Mouse (Mus musculus) stomach, postnatal 0 days (tissue): ENCODE results near the gene Ropn1l. TPM values are rescaled to one million over a fixed set of nuclear protein-coding genes. Genes with fewer than 3 reads are reported as not detected.

ENCODE experiments used
- ATAC-seq: fragments of 200-750 bp; cut with Nextera tagmentation; 2 replicates; pipeline ENCODE4 v1.8.0; 2017; ENCODE audit not compliant: low FRiP score, low TSS enrichment
- DNase-seq: peaks from one replicate; pipeline ENCODE4 v3.0.0-alpha.2; 2016; ENCODE audit warnings: low spot score
- H3K27ac ChIP-seq: fragments of 300-500 bp; sonication (generic); replicated peaks from 2 replicates; pipeline ENCODE4 v1.5.1; 2014; ENCODE audit warnings: mild to moderate bottlenecking, control low read depth
- H3K27me3 ChIP-seq: fragments of 300-500 bp; sonication (generic); 2 replicates; pipeline ENCODE4 v1.6.1; 2014; ENCODE audit warnings: low read length; ENCODE audit not compliant: control insufficient read depth, insufficient read depth
- H3K36me3 ChIP-seq: fragments of 300-500 bp; sonication (generic); 2 replicates; pipeline ENCODE4 v1.6.1; 2014; ENCODE audit warnings: low read length, mixed read lengths; ENCODE audit not compliant: control insufficient read depth, insufficient read depth
- H3K4me1 ChIP-seq: fragments of 300-500 bp; sonication (generic); replicated peaks from 2 replicates; pipeline ENCODE4 v1.6.1; 2014; ENCODE audit warnings: antibody characterized with exemption; ENCODE audit not compliant: control insufficient read depth, insufficient read depth
- H3K4me2 ChIP-seq: fragments of 300-500 bp; sonication (generic); replicated peaks from 2 replicates; pipeline ENCODE4 v1.6.1; 2014; ENCODE audit warnings: low read depth, mild to moderate bottlenecking, control low read depth, moderate library complexity
- H3K4me3 ChIP-seq: fragments of 300-500 bp; sonication (generic); 2 replicates; pipeline ENCODE4 v1.5.1; 2014; ENCODE audit warnings: low read depth, low read length, control low read depth
- H3K9ac ChIP-seq: fragments of 300-500 bp; sonication (generic); 2 replicates; pipeline ENCODE4 v1.6.1; 2014; ENCODE audit warnings: mild to moderate bottlenecking, low read length, control low read depth, mixed read lengths
- H3K9me3 ChIP-seq: fragments of 300-500 bp; sonication (generic); 2 replicates; pipeline ENCODE4 v1.6.1; 2016; ENCODE audit warnings: low read length; ENCODE audit not compliant: control insufficient read depth
- CTCF ChIP-seq: IDR thresholded peaks from 2 replicates; pipeline ENCODE4 v1.5.1; 2016; ENCODE audit warnings: antibody characterized with exemption, low read depth, mild to moderate bottlenecking, moderate library complexity
- EP300 ChIP-seq: optimal IDR thresholded peaks from 2 replicates; pipeline ENCODE3; 2016; ENCODE audit warnings: antibody characterized with exemption
- WGBS: fragments of 180-500 bp; shearing (Covaris S2); extraction: QIAGEN DNeasy Blood & Tissue Kit; methylation state at CpG from one replicate; pipeline ENCODE4 v1.1.7; 2014; 5-methylcytosine and 5-hydroxymethylcytosine counted together
- polyA plus RNA-seq: library from polyadenylated mRNA; unstranded; fragments of >200 nt; fragmentation: Nextera tagmentation; extraction: Ambion mirVana; gene quantifications from 2 replicates; pipeline ENCODE4 v1.2.1, GENCODE M21; 2015

Gene Ropn1l
- polyA plus RNA-seq, 1 experiment from 2014 or later = 1.8 TPM

DNA sequence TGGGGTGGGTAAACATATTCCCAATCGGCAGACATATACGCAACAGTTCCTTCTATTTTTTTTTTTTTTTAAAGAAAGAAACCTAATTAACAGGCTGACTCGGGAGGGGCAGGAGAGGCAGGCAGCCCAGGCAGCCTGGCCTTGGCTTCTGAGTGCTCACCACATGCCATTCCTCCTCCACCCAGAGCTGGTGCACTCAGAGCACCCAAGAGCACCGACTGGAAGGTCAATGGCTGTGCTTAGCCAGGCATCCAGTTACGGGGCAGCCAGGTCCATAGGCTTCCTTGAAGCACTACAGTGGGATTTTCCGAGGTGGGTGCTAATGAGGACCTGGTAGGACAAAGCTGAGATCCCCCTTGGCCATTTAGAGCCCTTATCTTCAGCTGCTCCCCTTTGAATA is 11.5 kb downstream of the Ropn1l start:
- ATAC-seq (no peak), DNase-seq (no peak)
- H3K4me1 ChIP-seq = no peaks in the 10 kb centered on the region
- no peak overlapping the region for H3K9ac ChIP-seq
- H3K36me3 ChIP-seq = no peaks in the 10 kb centered on the region
- H3K4me2 ChIP-seq = no peak overlapping the region
- WGBS = 56% methylated on average over 6 of the region's 6 CpGs
- no peak for TF ChIP-seq EP300
- TF ChIP-seq CTCF = no peak
- no peak overlapping the region for H3K27ac ChIP-seq
- H3K27me3 ChIP-seq = no peaks in the 10 kb centered on the region
- H3K4me3 ChIP-seq = no peak overlapping the region
- H3K9me3 ChIP-seq = no peaks in the 10 kb centered on the region

DNA sequence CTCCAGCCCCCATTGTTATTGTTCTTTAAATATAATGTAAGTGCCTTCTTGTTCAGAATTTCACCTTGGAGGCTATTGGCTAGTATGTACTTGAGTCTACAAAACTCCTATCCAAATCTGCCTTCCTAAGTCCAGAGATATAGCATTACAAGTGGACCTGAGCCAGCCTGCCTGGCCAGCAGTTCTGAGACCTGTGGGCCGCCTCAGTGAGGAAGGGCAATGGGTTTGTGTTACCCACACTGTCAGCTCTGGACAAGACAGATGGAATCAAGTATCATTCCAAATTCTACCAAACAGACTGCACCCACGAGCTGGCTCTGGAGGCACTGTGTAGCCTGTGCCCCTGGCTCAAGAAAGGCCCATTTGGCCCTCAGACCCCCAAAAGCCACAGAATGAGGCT is 16.7 kb downstream of the Ropn1l start:
- Histone ChIP-seq H3K9me3 (no peaks in the 10 kb centered on the region), H3K27me3 (no peaks in the 10 kb centered on the region), H3K27ac (no peak overlapping the region), H3K4me3 (no peak overlapping the region), H3K4me1 (no peaks in the 10 kb centered on the region), H3K4me2 (no peak overlapping the region), H3K36me3 (no peaks in the 10 kb centered on the region), H3K9ac (no peak overlapping the region)
- no peak for ATAC-seq
- DNase-seq = no peak
- TF ChIP-seq CTCF = no peak
- WGBS = 76% methylated on average over 2 of the region's 2 CpGs

DNA sequence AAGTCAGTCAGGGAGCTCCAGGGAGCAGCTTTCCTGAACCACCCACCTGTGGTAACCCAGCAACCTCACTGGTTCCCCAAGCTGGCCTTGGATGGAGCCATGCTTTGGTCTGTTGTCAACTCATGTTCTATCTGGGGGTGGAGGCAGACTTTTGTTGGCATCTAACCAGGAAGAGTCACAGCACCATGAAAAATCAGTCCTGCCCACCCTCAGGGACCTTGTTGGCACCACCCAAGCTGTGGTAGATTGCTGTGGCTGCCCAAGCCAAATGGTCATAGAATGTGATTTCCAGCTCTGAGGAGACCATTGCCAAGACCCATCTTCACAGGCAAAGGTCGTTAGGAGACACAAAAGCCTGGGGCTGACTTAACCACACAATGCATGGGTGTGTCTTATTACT is 17.5 kb downstream of the Ropn1l start:
- Histone ChIP-seq H3K9me3 (no peaks in the 10 kb centered on the region), H3K27me3 (no peaks in the 10 kb centered on the region), H3K9ac (no peak overlapping the region), H3K4me1 (no peaks in the 10 kb centered on the region), H3K4me2 (no peak overlapping the region), H3K36me3 (no peaks in the 10 kb centered on the region), H3K27ac (no peak overlapping the region), H3K4me3 (no peak overlapping the region)
- no peak for ATAC-seq
- DNase-seq = no peak
- no peak for TF ChIP-seq EP300
- no peak for TF ChIP-seq CTCF
- WGBS = 47% methylated on average over 1 of the region's 1 CpGs

DNA sequence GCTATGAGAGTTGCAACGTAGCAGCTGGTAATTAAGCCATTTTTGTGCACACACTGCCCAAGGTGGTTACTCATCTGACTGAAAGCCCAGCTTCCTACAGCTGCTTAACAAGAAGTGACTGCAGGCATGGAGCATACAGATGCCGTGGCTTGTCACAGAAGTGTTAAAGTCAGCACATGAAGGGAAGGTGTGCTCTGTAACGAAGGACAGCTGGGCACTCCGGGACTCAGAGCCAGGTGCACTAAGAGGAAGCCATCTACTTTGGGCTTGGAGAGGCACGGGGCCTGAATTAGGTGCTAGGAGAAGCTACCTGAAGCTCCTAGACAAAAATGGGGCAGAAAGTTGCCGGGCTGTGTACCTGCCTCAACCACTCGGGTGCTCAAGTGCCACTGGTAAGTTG is 19.8 kb downstream of the Ropn1l start:
- no peak for DNase-seq
- Histone ChIP-seq H3K4me1 (no peaks in the 10 kb centered on the region), H3K9me3 (no peaks in the 10 kb centered on the region), H3K4me2 (no peak overlapping the region), H3K9ac (no peak overlapping the region), H3K27me3 (no peaks in the 10 kb centered on the region), H3K36me3 (no peaks in the 10 kb centered on the region), H3K4me3 (no peak overlapping the region), H3K27ac (no peak overlapping the region)
- WGBS = 66% methylated on average over 7 of the region's 7 CpGs
- no peak for ATAC-seq
- TF ChIP-seq EP300 (no peak), CTCF (no peak)

DNA sequence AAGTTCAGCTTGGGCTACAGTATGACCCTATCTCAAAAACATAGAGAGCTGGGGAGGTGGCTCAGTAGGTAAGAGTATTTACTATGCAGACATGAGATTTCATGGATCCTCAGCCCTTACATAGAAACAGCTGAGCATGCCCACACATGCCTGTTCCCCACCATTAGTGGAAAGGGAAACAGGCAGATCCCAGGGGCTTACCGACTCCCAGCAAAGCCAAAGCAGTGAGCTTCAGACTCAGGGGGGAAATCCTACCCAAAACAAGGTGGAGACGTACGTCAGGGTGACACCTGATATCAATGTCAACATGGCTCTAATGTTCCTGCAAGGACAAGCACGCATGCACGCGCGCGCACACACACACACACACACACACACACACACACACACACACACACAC is 21.7 kb downstream of the Ropn1l start:
- H3K9me3 ChIP-seq = no peaks in the 10 kb centered on the region
- ATAC-seq = no peak
- no peaks in the 10 kb centered on the region for H3K36me3 ChIP-seq
- no peak overlapping the region for H3K27ac ChIP-seq
- no peak for TF ChIP-seq CTCF
- no peak for TF ChIP-seq EP300
- H3K4me2 ChIP-seq = no peak overlapping the region
- no peak overlapping the region for H3K4me3 ChIP-seq
- H3K27me3 ChIP-seq = no peaks in the 10 kb centered on the region
- no peak overlapping the region for H3K9ac ChIP-seq
- DNase-seq = no peak
- 69% methylated on average over 8 of the region's 8 CpGs for WGBS
- H3K4me1 ChIP-seq = no peaks in the 10 kb centered on the region

DNA sequence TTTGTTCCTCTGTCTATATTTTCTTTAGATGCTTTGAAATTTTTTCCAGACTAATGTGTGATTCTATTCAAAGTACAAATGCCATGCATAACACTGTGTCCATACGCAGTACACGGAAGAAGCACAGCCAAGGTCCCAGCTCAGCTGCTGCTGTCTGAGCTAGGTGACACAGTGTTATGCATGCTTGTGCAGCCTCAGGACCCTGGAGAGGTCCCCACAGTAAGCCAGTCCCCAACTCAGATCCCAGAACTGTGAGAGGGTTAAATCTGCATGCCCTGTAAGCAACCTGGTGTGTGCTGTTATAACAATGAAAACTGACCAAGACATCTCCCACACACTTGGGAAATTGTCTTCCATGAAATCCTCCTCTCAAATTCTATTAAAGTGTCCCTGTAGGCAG is 23.5 kb downstream of the Ropn1l start:
- ATAC-seq (no peak), DNase-seq (no peak)
- H3K4me3 ChIP-seq = no peak overlapping the region
- no peak overlapping the region for H3K9ac ChIP-seq
- TF ChIP-seq CTCF = no peak
- no peak for TF ChIP-seq EP300
- no peaks in the 10 kb centered on the region for H3K27me3 ChIP-seq
- no peaks in the 10 kb centered on the region for H3K4me1 ChIP-seq
- no peaks in the 10 kb centered on the region for H3K36me3 ChIP-seq
- 63% methylated on average over 2 of the region's 2 CpGs for WGBS
- no peak overlapping the region for H3K4me2 ChIP-seq
- H3K9me3 ChIP-seq = no peaks in the 10 kb centered on the region
- H3K27ac ChIP-seq = no peak overlapping the region
